In the genomic region with DNA sequence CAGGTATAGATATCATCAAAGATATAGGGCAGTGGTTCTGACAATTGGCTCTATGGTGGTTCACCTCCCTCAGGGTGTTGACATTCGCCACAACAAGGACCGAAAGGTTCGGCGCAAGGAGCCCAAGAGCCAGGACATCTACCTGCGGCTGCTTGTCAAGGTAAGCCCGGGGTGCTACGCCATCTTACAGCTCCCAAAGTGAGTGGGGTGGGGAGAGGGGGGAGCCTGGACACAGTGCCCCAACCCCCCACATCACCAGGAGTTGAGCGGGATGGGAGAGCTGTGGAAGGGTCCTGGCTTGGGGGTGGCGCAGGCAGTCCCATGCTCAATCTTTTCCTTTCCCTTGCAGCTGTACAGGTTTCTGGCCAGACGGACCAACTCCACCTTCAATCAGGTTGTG, we compare ENCODE assay signal across 9 mouse cellular contexts. TPM values are rescaled to one million over a fixed set of nuclear protein-coding genes. Genes with fewer than 3 reads are reported as not detected.
DNase-seq lines count a peak whose midpoint lies in the region; ATAC-seq lines count a peak whose summit lies in the region.
"Had no signal": no experiment of that assay in that cellular context is flagged by ENCODE, and none has a peak within 500 bp of the region (broad histone marks: within the 10 kb centered on the region; RNA-seq: fewer than 3 reads in every experiment).

No protein-coding gene starts in this region.

- peaks cover 56% of the 10 kb centered on the region for H3K4me1 ChIP-seq in kidney, embryonic 15.5 days
- peaks cover 7% of the 10 kb centered on the region for H3K4me1 ChIP-seq in embryonic facial prominence, embryonic 11.5 days (ENCODE audit: control insufficient read depth, insufficient read depth, low read length)
- H3K4me1 ChIP-seq in hindbrain, embryonic 16.5 days (ENCODE audit: control insufficient read depth, insufficient read depth, low read depth, low read length) = peaks cover 39% of the 10 kb centered on the region
- H3K4me1 ChIP-seq in midbrain, embryonic 16.5 days (ENCODE audit: control insufficient read depth, insufficient read depth, low read length) = peaks cover 40% of the 10 kb centered on the region

- WGBS in kidney, embryonic 15.5 days = 81% methylated on average over 10 of the region's 10 CpGs
- 79% methylated on average over 10 of the region's 10 CpGs for WGBS in embryonic facial prominence, embryonic 11.5 days
- 86% methylated on average over 10 of the region's 10 CpGs for WGBS in hindbrain, embryonic 16.5 days
- 89% methylated on average over 10 of the region's 10 CpGs for WGBS in midbrain, embryonic 16.5 days

- DNase-seq in kidney, adult 8-10 months = no peak
- DNase-seq in embryonic facial prominence, embryonic 11.5 days (ENCODE audit: low spot score) = no peak
- DNase-seq in T-cell, adult 2 months (ENCODE audit: low spot score) = no peak
- no peak for DNase-seq in adrenal gland, postnatal 36 days
- DNase-seq in ovary, postnatal 36 days (ENCODE audit: low spot score) = no peak

- H3K9ac ChIP-seq in kidney, embryonic 15.5 days = peak overlapping the region; percentile 94
- peak overlapping the region; percentile 95 for H3K9ac ChIP-seq in embryonic facial prominence, embryonic 11.5 days (replicated peaks; ENCODE audit: low read length)
- H3K9ac ChIP-seq in hindbrain, embryonic 16.5 days (ENCODE audit: low read depth, low read length) = peak overlapping the region; percentile 52
- H3K9ac ChIP-seq in midbrain, embryonic 16.5 days (ENCODE audit: low read depth, low read length) = 0 out of 2 replicates have a peak overlapping the region, but pooled peaks have one; percentile 30

- no peak for ATAC-seq in kidney, embryonic 15.5 days (replicated peaks; ENCODE audit: low FRiP score)
- no peak for ATAC-seq in embryonic facial prominence, embryonic 11.5 days (replicated peaks; ENCODE audit: insufficient number of reproducible peaks, low FRiP score, low TSS enrichment, low read depth)
- ATAC-seq in hindbrain, embryonic 16.5 days = no peak
- ATAC-seq in midbrain, embryonic 16.5 days = no peak

- H3K27ac ChIP-seq in kidney, embryonic 15.5 days = no peak overlapping the region
- no peak overlapping the region for H3K27ac ChIP-seq in embryonic facial prominence, embryonic 11.5 days (replicated peaks; ENCODE audit: low read depth, low read length)
- H3K27ac ChIP-seq in hindbrain, embryonic 16.5 days (ENCODE audit: low read depth, low read length) = no peak overlapping the region
- no peak overlapping the region for H3K27ac ChIP-seq in midbrain, embryonic 16.5 days (ENCODE audit: low read length)

- no peaks in the 10 kb centered on the region for H3K9me3 ChIP-seq in kidney, embryonic 15.5 days (replicated peaks)
- no peaks in the 10 kb centered on the region for H3K9me3 ChIP-seq in embryonic facial prominence, embryonic 11.5 days (replicated peaks; ENCODE audit: control insufficient read depth, low read length)
- H3K9me3 ChIP-seq in hindbrain, embryonic 16.5 days (ENCODE audit: control insufficient read depth, low read length) = no peaks in the 10 kb centered on the region
- H3K9me3 ChIP-seq in midbrain, embryonic 16.5 days (replicated peaks; ENCODE audit: control insufficient read depth, low read length, poor library complexity, severe bottlenecking) = no peaks in the 10 kb centered on the region

- no peaks in the 10 kb centered on the region for H3K27me3 ChIP-seq in kidney, embryonic 15.5 days
- H3K27me3 ChIP-seq in embryonic facial prominence, embryonic 11.5 days (ENCODE audit: control insufficient read depth, insufficient read depth, low read length) = no peaks in the 10 kb centered on the region
- no peaks in the 10 kb centered on the region for H3K27me3 ChIP-seq in hindbrain, embryonic 16.5 days (replicated peaks; ENCODE audit: control insufficient read depth, insufficient read depth, low read length)
- no peaks in the 10 kb centered on the region for H3K27me3 ChIP-seq in midbrain, embryonic 16.5 days (ENCODE audit: control insufficient read depth, insufficient read depth, low read depth, low read length)

- H3K4me2 ChIP-seq in kidney, embryonic 15.5 days = peak overlapping the region; percentile 70
- peak overlapping the region; percentile 64 for H3K4me2 ChIP-seq in embryonic facial prominence, embryonic 11.5 days (ENCODE audit: low read depth, low read length)
- H3K4me2 ChIP-seq in hindbrain, embryonic 16.5 days (ENCODE audit: low read length) = peak overlapping the region; percentile 64
- peak overlapping the region; percentile 79 for H3K4me2 ChIP-seq in midbrain, embryonic 16.5 days (ENCODE audit: low read length)

- H3K4me3 ChIP-seq in kidney, embryonic 15.5 days (replicated peaks) = peak overlapping the region; percentile 75
- H3K4me3 ChIP-seq in embryonic facial prominence, embryonic 11.5 days (ENCODE audit: low read depth, low read length) = peak overlapping the region; percentile 87
- H3K4me3 ChIP-seq in hindbrain, embryonic 16.5 days (ENCODE audit: low read length) = peak overlapping the region; percentile 71
- peak overlapping the region; percentile 78 for H3K4me3 ChIP-seq in midbrain, embryonic 16.5 days (ENCODE audit: low read depth, low read length)

- H3K36me3 ChIP-seq in kidney, embryonic 15.5 days = peaks cover 51% of the 10 kb centered on the region
- peaks cover 24% of the 10 kb centered on the region for H3K36me3 ChIP-seq in embryonic facial prominence, embryonic 11.5 days (replicated peaks; ENCODE audit: control insufficient read depth, insufficient read depth, low read depth, low read length)
- peaks cover 24% of the 10 kb centered on the region for H3K36me3 ChIP-seq in hindbrain, embryonic 16.5 days (ENCODE audit: control insufficient read depth, insufficient read depth, low read length)
- peaks cover 23% of the 10 kb centered on the region for H3K36me3 ChIP-seq in midbrain, embryonic 16.5 days (ENCODE audit: control insufficient read depth, insufficient read depth, low read length)

RNA-seq across cellular contexts. Expression of a gene that starts 1.4 kb away (rescaled TPM):
- polyA plus RNA-seq in kidney, embryonic 15.5 days (2015; fragmentation: Nextera tagmentation; extraction: Ambion mirVana) = 28.1 and 33.7 TPM in 2 replicates
- polyA plus RNA-seq in embryonic facial prominence, embryonic 11.5 days (2014; fragmentation: Nextera tagmentation; extraction: Ambion mirVana) = 14.9 and 17.3 TPM in 2 replicates
- polyA plus RNA-seq in hindbrain, embryonic 16.5 days (2015; fragmentation: Nextera tagmentation; extraction: Ambion mirVana) = 23.9 and 28.3 TPM in 2 replicates
- polyA plus RNA-seq in midbrain, embryonic 16.5 days (2015; fragmentation: Nextera tagmentation; extraction: Ambion mirVana) = 21.9 and 23.0 TPM in 2 replicates
- 10 to 100 TPM; 35.5 to 35.6 TPM for total RNA-seq in adrenal gland, postnatal 36 days (2021)

RNA-seq across cellular contexts. Expression of a gene that starts 1.8 kb away (rescaled TPM):
- 1.4 and 2.5 TPM in 2 replicates for polyA plus RNA-seq in kidney, embryonic 15.5 days (2015; fragmentation: Nextera tagmentation; extraction: Ambion mirVana)
- polyA plus RNA-seq in embryonic facial prominence, embryonic 11.5 days (2014; fragmentation: Nextera tagmentation; extraction: Ambion mirVana) = 0.21 and 0.35 TPM in 2 replicates
- polyA plus RNA-seq in hindbrain, embryonic 16.5 days (2015; fragmentation: Nextera tagmentation; extraction: Ambion mirVana) = 0.37 and 0.44 TPM in 2 replicates
- 0.48 and 0.62 TPM in 2 replicates for polyA plus RNA-seq in midbrain, embryonic 16.5 days (2015; fragmentation: Nextera tagmentation; extraction: Ambion mirVana)
- under 1 TPM; 0.36 to 0.46 TPM for total RNA-seq in adrenal gland, postnatal 36 days (2021)

RNA-seq across cellular contexts. Expression of a gene that starts 3.9 kb away (rescaled TPM):
- 1,132 and 1,166 TPM in 2 replicates for polyA plus RNA-seq in kidney, embryonic 15.5 days (2015; fragmentation: Nextera tagmentation; extraction: Ambion mirVana)
- 1,026 and 1,114 TPM in 2 replicates for polyA plus RNA-seq in embryonic facial prominence, embryonic 11.5 days (2014; fragmentation: Nextera tagmentation; extraction: Ambion mirVana)
- 508 and 537 TPM in 2 replicates for polyA plus RNA-seq in hindbrain, embryonic 16.5 days (2015; fragmentation: Nextera tagmentation; extraction: Ambion mirVana)
- polyA plus RNA-seq in midbrain, embryonic 16.5 days (2015; fragmentation: Nextera tagmentation; extraction: Ambion mirVana) = 475 and 495 TPM in 2 replicates
- 1,000 to 10,000 TPM; 1,050 to 1,062 TPM for total RNA-seq in adrenal gland, postnatal 36 days (2021)

RNA-seq across cellular contexts. Expression of a gene that starts 6.4 kb away (rescaled TPM):
- not detected in 2 replicates for polyA plus RNA-seq in kidney, embryonic 15.5 days (2015; fragmentation: Nextera tagmentation; extraction: Ambion mirVana)
- not detected in 2 replicates for polyA plus RNA-seq in embryonic facial prominence, embryonic 11.5 days (2014; fragmentation: Nextera tagmentation; extraction: Ambion mirVana)
- polyA plus RNA-seq in hindbrain, embryonic 16.5 days (2015; fragmentation: Nextera tagmentation; extraction: Ambion mirVana) = not detected in 2 replicates
- polyA plus RNA-seq in midbrain, embryonic 16.5 days (2015; fragmentation: Nextera tagmentation; extraction: Ambion mirVana) = not detected in 2 replicates
- total RNA-seq in adrenal gland, postnatal 36 days (2021) = not detected
- polyA plus RNA-seq: spleen, adult 2 months had no signal

RNA-seq across cellular contexts. Expression of a gene that starts 14.3 kb away (rescaled TPM):
- 3.7 and 4.7 TPM in 2 replicates for polyA plus RNA-seq in kidney, embryonic 15.5 days (2015; fragmentation: Nextera tagmentation; extraction: Ambion mirVana)
- polyA plus RNA-seq in embryonic facial prominence, embryonic 11.5 days (2014; fragmentation: Nextera tagmentation; extraction: Ambion mirVana) = 4.9 and 5.6 TPM in 2 replicates
- 3.2 and 3.3 TPM in 2 replicates for polyA plus RNA-seq in hindbrain, embryonic 16.5 days (2015; fragmentation: Nextera tagmentation; extraction: Ambion mirVana)
- 2.3 and 3.4 TPM in 2 replicates for polyA plus RNA-seq in midbrain, embryonic 16.5 days (2015; fragmentation: Nextera tagmentation; extraction: Ambion mirVana)
- total RNA-seq in adrenal gland, postnatal 36 days (2021) = 100 to 1,000 TPM; 125 to 262 TPM

Comparison
In these comparisons a context has a peak if more than half of its experiments do, and no peak if none do; other contexts are left out.
1. H3K9ac ChIP-seq: peak in every context shown above with its lines; median percentile 95 in embryonic facial prominence, embryonic 11.5 days; 94 in kidney, embryonic 15.5 days; 52 in hindbrain, embryonic 16.5 days; 30 in midbrain, embryonic 16.5 days.